Mouse (Mus musculus): ENCODE measurements around the gene Cd300ld.
"Not testable (repeated sequence)": the region's sequence is repeated elsewhere in the genome, so short reads cannot be mapped to it uniquely, and the experiment has no call there.

The Cd300ld gene

GRCm38 (mm10) chr11:114989793-114990192, at the start of gene Cd300ld:
Cd300ld (minus strand) TSS chr11:114989922.
- DNase-seq: no peak

- DNase-seq: not testable (repeated sequence)
Observed at GRCm38 (mm10) chr11:115037669-115038068, 47.9 kb upstream of the Cd300ld start, which contains the start of gene Cd300ld5. Cd300ld5 (minus strand) TSS chr11:115037769.

- DNase-seq: not testable (repeated sequence)
Observed at GRCm38 (mm10) chr11:115026912-115027311, 37.2 kb upstream of the Cd300ld start, which contains the start of gene Cd300ld4. Cd300ld4 (minus strand) TSS chr11:115027012.

- DNase-seq: not testable (repeated sequence)
Observed at GRCm38 (mm10) chr11:115016093-115016492, 26.4 kb upstream of the Cd300ld start, which contains the start of gene Cd300ld2. Cd300ld2 (minus strand) TSS chr11:115016193.

- DNase-seq: no peak
Observed at GRCm38 (mm10) chr11:115004070-115004469, 14.3 kb upstream of the Cd300ld start.

GRCm38 (mm10) chr11:115001474-115002040, 11.8 kb upstream of the Cd300ld start, which contains the start of gene Cd300c2:
Cd300c2 (minus strand) TSS chr11:115001880.
- DNase-seq: peak; percentile 28 to 39

GRCm38 (mm10) chr11:114981866-114982265, 7.9 kb downstream of the Cd300ld start:
- DNase-seq: no peak

GRCm38 (mm10) chr11:114972726-114973125, 17.0 kb downstream of the Cd300ld start:
- peak; percentile 25 to 55 for DNase-seq

GRCm38 (mm10) chr11:114968752-114969207, 20.9 kb downstream of the Cd300ld start, which contains the start of gene Cd300c:
Cd300c (minus strand) TSS chr11:114969157.
- DNase-seq: no peak

- no peak for DNase-seq
Observed at GRCm38 (mm10) chr11:114965182-114965828, 24.4 kb downstream of the Cd300ld start.

GRCm38 (mm10) chr11:114960369-114960768, 29.4 kb downstream of the Cd300ld start:
- DNase-seq: peak; percentile 15 to 31

GRCm38 (mm10) chr11:114934144-114934543, 55.6 kb downstream of the Cd300ld start, which contains the start of gene Cd300lb:
Cd300lb (minus strand) TSS chr11:114934386.
- DNase-seq: peak; percentile 35 to 39

- DNase-seq: peak in 1 of 2 experiments; percentile 10
Observed at GRCm38 (mm10) chr11:114933591-114933990, 56.1 kb downstream of the Cd300ld start.
